Mouse (Mus musculus): ENCODE results near the gene Cdk19. TPM values are rescaled to one million over a fixed set of nuclear protein-coding genes. Genes with fewer than 3 reads are reported as not detected.

Gene Cdk19
- total and polyA plus RNA-seq, 3 experiments = 3.3 to 4.7 (median 4.0) TPM

DNA sequence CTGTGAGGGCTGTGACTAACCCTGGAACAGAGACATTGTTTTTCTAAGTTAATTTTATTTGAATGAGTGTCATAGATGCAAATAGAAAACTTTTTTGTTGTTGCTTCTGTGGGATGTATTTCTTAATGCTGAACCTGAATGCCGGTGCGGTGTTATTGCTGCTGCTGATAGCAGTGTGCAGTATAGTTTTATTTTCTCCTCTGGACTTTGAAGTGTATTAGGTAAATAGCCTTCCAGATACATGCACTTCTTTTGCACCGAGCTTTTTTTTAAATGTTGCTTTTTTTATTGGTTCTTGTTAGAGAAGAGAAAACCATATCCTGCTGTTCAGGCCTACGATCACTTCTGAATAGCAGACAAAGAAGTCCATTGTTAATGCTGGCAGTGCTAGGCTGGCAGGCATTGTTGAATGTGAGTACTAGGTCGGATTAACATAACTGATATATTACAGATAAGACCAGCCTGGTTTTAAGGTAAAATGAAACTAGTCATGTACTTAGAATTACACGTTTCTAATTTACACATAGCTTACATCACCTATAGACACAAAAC, 104.5 kb downstream of the Cdk19 start:
- no peaks in the 10 kb centered on the region for H3K9me3 ChIP-seq (replicated peaks; ENCODE audit: low read length)
- H3K9ac ChIP-seq (ENCODE audit: insufficient read depth, low read depth) = no peak overlapping the region
- in situ Hi-C loops (cut with MboI; ENCODE audit: low pct_ligation_motif_present, low pct_unique_long_range_greater_than_20kb, low sequenced_read_pairs) = no loop called here
- DNase-seq (ENCODE audit: extremely low read depth) = no peak
- dilution Hi-C loops (cut with MboI; ENCODE audit: extremely low pct_ligation_motif_present, extremely low pct_unique_long_range_greater_than_20kb, low sequenced_read_pairs) = no loop called here
- no peak overlapping the region for H3K27ac ChIP-seq (ENCODE audit: insufficient read depth, low read depth)
- TF ChIP-seq EP300 (IDR thresholded peaks at IDR 0.05; ENCODE audit: low read length) = no peak
- no peak for TF ChIP-seq RAD21 (IDR thresholded peaks at IDR 0.05; ENCODE audit: low read depth, low read length)
- no peak for TF ChIP-seq POLR2A (IDR thresholded peaks at IDR 0.05; ENCODE audit: low read depth, low read length)
- TF ChIP-seq MAFK (IDR thresholded peaks at IDR 0.05; ENCODE audit: insufficient replicate concordance, low read length) = no peak
- TF ChIP-seq CHD2 (IDR thresholded peaks at IDR 0.05; ENCODE audit: low read length) = no peak
- TF ChIP-seq SMC3 (IDR thresholded peaks at IDR 0.05; ENCODE audit: low read depth, low read length) = no peak
- no peak for TF ChIP-seq CTCF (conservative IDR thresholded peaks at IDR 0.05 in 1 of 2, IDR thresholded peaks at IDR 0.05 in 1 of 2; ENCODE audit: low read depth in 2 of 2, low read length in 2 of 2)
- no peak for TF ChIP-seq JUN (IDR thresholded peaks at IDR 0.05; ENCODE audit: insufficient read depth, low read depth, low read length)
- TF ChIP-seq HCFC1 (IDR thresholded peaks at IDR 0.05; ENCODE audit: low read depth, low read length) = no peak
- no peak for TF ChIP-seq UBTF (IDR thresholded peaks at IDR 0.05; ENCODE audit: low read depth, low read length)
- no peak for TF ChIP-seq KAT2A (IDR thresholded peaks at IDR 0.05; ENCODE audit: insufficient replicate concordance, low read length)
- TF ChIP-seq MYC (IDR thresholded peaks at IDR 0.05; ENCODE audit: low read depth, low read length) = no peak
- TF ChIP-seq POLR2AphosphoS2 (IDR thresholded peaks at IDR 0.05; ENCODE audit: low read depth, low read length) = no peak
- TF ChIP-seq ZNF384 (IDR thresholded peaks at IDR 0.05; ENCODE audit: low read depth, low read length) = no peak
- no peak for TF ChIP-seq RCOR1 (conservative IDR thresholded peaks at IDR 0.05; ENCODE audit: low read depth, low read length)
- TF ChIP-seq MXI1 (IDR thresholded peaks at IDR 0.05; ENCODE audit: low read depth, low read length) = no peak
- no peak for TF ChIP-seq USF2 (conservative IDR thresholded peaks at IDR 0.05; ENCODE audit: low read depth, low read length)
- TF ChIP-seq USF1 (IDR thresholded peaks at IDR 0.05; ENCODE audit: low read depth, low read length) = no peak
- TF ChIP-seq PAX5 (IDR thresholded peaks at IDR 0.05; ENCODE audit: low read length) = no peak
- no peak overlapping the region for H3K4me2 ChIP-seq (ENCODE audit: insufficient read depth, low read depth, poor library complexity, severe bottlenecking)
- H3K4me1 ChIP-seq (ENCODE audit: control insufficient read depth in 1 of 2, insufficient read depth in 2 of 2) = peaks cover 0 to 9% of the 10 kb centered on the region in 2 experiments; a peak in 2 of 4 replicates
- no peak overlapping the region for H3K4me3 ChIP-seq (replicated peaks in 1 of 3; ENCODE audit: low read depth in 2 of 3, low read length in 2 of 3, poor library complexity in 1 of 3)
- H3K36me3 ChIP-seq (replicated peaks in 1 of 2; ENCODE audit: control insufficient read depth in 1 of 2, insufficient read depth in 1 of 2, low read length in 1 of 2) = peaks cover 0 to 2% of the 10 kb centered on the region in 2 experiments
- no peaks in the 10 kb centered on the region; the same call in 1 of the 2 replicates for H3K79me2 ChIP-seq (replicated peaks; ENCODE audit: control insufficient read depth, extremely low read depth, insufficient read depth, poor library complexity, severe bottlenecking)
- H3K27me3 ChIP-seq (replicated peaks) = no peaks in the 10 kb centered on the region

DNA sequence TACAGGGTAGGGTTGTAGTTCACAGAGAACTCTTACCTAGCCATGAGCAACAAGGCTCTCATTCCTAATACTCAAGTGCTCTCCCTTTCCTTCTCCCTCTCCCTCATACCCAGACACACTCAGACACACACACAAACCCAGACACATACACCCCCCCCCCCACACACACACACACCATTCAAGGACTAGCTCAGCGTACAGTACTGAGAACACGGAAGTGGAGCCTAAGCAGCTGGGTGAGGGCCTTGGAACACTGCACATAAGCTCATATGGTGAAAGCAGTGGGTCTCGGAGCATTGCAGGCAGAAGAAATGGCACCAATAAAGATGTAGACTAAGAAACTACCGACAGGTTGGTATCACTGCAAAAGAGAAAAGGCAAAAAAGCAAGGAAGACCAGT, 105.2 kb downstream of the Cdk19 start:
- Histone ChIP-seq H3K9ac (ENCODE audit: insufficient read depth, low read depth) (no peak overlapping the region), H3K36me3 (replicated peaks in 1 of 2; ENCODE audit: control insufficient read depth in 1 of 2, insufficient read depth in 1 of 2, low read length in 1 of 2) (peaks cover 0 to 2% of the 10 kb centered on the region in 2 experiments), H3K4me2 (ENCODE audit: insufficient read depth, low read depth, poor library complexity, severe bottlenecking) (no peak overlapping the region), H3K4me1 (ENCODE audit: control insufficient read depth in 1 of 2, insufficient read depth in 2 of 2) (peaks cover 0 to 9% of the 10 kb centered on the region in 2 experiments; a peak in 2 of 4 replicates), H3K4me3 (replicated peaks in 1 of 3; ENCODE audit: low read depth in 2 of 3, low read length in 2 of 3, poor library complexity in 1 of 3) (no peak overlapping the region), H3K79me2 (replicated peaks; ENCODE audit: control insufficient read depth, extremely low read depth, insufficient read depth, poor library complexity, severe bottlenecking) (no peaks in the 10 kb centered on the region; the same call in 1 of the 2 replicates), H3K9me3 (replicated peaks; ENCODE audit: low read length) (no peaks in the 10 kb centered on the region), H3K27me3 (replicated peaks) (no peaks in the 10 kb centered on the region), H3K27ac (ENCODE audit: insufficient read depth, low read depth) (no peak overlapping the region)
- no peak for TF ChIP-seq ETS1 (conservative IDR thresholded peaks at IDR 0.05; ENCODE audit: low read depth, low read length)
- TF ChIP-seq NRF1 (IDR thresholded peaks at IDR 0.05; ENCODE audit: low read depth, low read length) = no peak
- no peak for TF ChIP-seq RAD21 (IDR thresholded peaks at IDR 0.05; ENCODE audit: low read depth, low read length)
- no peak for DNase-seq (ENCODE audit: extremely low read depth)
- dilution Hi-C loops (cut with MboI; ENCODE audit: extremely low pct_ligation_motif_present, extremely low pct_unique_long_range_greater_than_20kb, low sequenced_read_pairs) = no loop called here
- in situ Hi-C loops (cut with MboI; ENCODE audit: low pct_ligation_motif_present, low pct_unique_long_range_greater_than_20kb, low sequenced_read_pairs) = no loop called here

Data from CH12.LX (cell line).